Mouse (Mus musculus): ENCODE results near the gene Serpinb3a. TPM values are rescaled to one million over a fixed set of nuclear protein-coding genes. Genes with fewer than 3 reads are reported as not detected.
"Not testable (repeated sequence)": the region's sequence is repeated elsewhere in the genome, so short reads cannot be mapped to it uniquely, and the experiment has no call there.

Serpinb3a gene
- polyA plus RNA-seq (2015; fragmentation: Nextera tagmentation; extraction: Ambion mirVana), result 174 and 221 TPM in 2 replicates

DNA sequence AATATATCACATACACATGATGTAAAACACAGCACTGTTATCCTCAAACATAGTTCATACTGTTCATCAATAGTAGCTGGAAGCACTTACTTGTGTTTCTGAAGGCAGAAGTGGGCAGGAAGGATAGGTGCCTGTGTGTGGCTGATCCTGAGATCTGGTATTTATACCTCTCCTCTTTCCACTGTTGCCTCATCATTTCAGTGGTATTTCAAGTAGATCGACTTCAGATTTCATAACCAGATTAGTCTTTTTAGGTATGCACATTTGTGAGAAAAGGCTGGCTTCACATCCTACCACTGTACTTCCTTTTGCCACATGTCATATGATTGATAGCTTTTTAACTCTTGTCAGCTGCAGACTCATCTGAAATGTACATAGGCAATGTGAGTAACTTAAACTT lies at the start of gene Serpinb3a:
TSS of gene Serpinb3a (minus strand) at position 101 of the 400 bp plus-strand sequence.
- H3K4me3 ChIP-seq (ENCODE audit: low read depth, low read length), result no peak within 1 kb of the TSS
- no peak within 1 kb of the TSS for H3K9ac ChIP-seq (ENCODE audit: low read length)
- no peak within 1 kb of the TSS for H3K4me2 ChIP-seq (replicated peaks; ENCODE audit: low read depth)
- no peak within 1 kb of the TSS for H3K27ac ChIP-seq (replicated peaks)
- no peaks in the 10 kb centered on the region for H3K27me3 ChIP-seq (ENCODE audit: control insufficient read depth, insufficient read depth, low read length)
- no peaks in the 10 kb centered on the region for H3K4me1 ChIP-seq (replicated peaks; ENCODE audit: control insufficient read depth, insufficient read depth)
- TF ChIP-seq EP300 (optimal IDR thresholded peaks at IDR 0.05), result no peak
- no peak for ATAC-seq (ENCODE audit: low FRiP score, low TSS enrichment)
- H3K9me3 ChIP-seq (ENCODE audit: control insufficient read depth, low read length), result no peaks in the 10 kb centered on the region
- no peak for DNase-seq (ENCODE audit: low spot score)
- 71% methylated on average over 1 of the region's 1 CpGs for WGBS
- no peaks in the 10 kb centered on the region for H3K36me3 ChIP-seq (ENCODE audit: control insufficient read depth, insufficient read depth, low read length)

DNA sequence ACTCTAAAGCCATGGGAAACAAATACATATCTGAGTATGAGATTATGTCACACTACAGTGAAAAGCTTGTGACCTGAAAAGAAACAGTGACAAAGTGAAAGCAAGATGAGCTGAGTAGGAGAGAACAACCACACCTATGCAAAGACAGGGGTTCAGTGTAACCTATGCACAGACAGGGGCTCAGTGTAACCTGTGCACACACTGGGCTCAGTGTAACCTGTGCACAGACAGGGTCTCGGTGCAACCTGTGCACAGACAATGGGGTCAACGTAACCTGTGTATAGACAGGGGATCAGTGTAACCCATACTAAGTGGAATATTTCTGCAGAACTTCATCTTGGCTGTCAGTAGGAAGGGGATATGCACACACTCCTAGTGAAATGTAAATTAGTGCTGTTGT lies 46.3 kb upstream of the Serpinb3a start:
- ATAC-seq (ENCODE audit: low FRiP score, low TSS enrichment) (no peak), DNase-seq (ENCODE audit: low spot score) (no peak)
- no peaks in the 10 kb centered on the region for H3K9me3 ChIP-seq (ENCODE audit: control insufficient read depth, low read length)
- no peak overlapping the region for H3K4me2 ChIP-seq (replicated peaks; ENCODE audit: low read depth)
- 77% methylated on average over 2 of the region's 2 CpGs for WGBS
- no peaks in the 10 kb centered on the region for H3K4me1 ChIP-seq (replicated peaks; ENCODE audit: control insufficient read depth, insufficient read depth)
- no peak overlapping the region for H3K27ac ChIP-seq (replicated peaks)
- no peak overlapping the region for H3K4me3 ChIP-seq (ENCODE audit: low read depth, low read length)
- H3K9ac ChIP-seq (ENCODE audit: low read length), result no peak overlapping the region
- no peaks in the 10 kb centered on the region for H3K36me3 ChIP-seq (ENCODE audit: control insufficient read depth, insufficient read depth, low read length)
- H3K27me3 ChIP-seq (ENCODE audit: control insufficient read depth, insufficient read depth, low read length), result no peaks in the 10 kb centered on the region
- TF ChIP-seq EP300 (optimal IDR thresholded peaks at IDR 0.05), result no peak
- TF ChIP-seq CTCF (IDR thresholded peaks at IDR 0.05; ENCODE audit: low read depth), result no peak

DNA sequence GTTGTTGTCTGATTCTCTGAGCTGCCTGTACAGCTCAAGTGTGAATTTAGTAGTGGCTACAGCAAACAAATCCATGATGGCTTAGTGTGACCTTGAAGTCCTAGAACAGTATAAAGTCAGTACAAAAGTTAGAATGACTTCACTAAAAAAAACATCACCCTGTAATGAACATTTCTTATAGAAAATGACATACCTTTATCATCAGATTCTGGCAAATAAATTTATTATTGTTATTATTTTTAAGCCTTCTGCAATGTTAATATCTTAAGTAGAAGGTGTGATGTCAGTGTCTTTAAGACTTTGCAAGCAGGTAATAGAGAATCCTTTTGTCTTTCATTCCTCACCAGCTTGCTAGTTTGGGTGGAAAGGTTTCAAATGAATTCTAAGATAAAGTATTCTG lies 31.3 kb upstream of the Serpinb3a start, which contains the start of gene Serpinb3d:
TSS of gene Serpinb3d (minus strand) at position 101 of the 400 bp plus-strand sequence.
- H3K27ac ChIP-seq (replicated peaks), result no peak within 1 kb of the TSS
- no peak for TF ChIP-seq EP300 (optimal IDR thresholded peaks at IDR 0.05)
- no peak for TF ChIP-seq CTCF (IDR thresholded peaks at IDR 0.05; ENCODE audit: low read depth)
- no peak within 1 kb of the TSS for H3K4me2 ChIP-seq (replicated peaks; ENCODE audit: low read depth)
- no peak for ATAC-seq (ENCODE audit: low FRiP score, low TSS enrichment)
- no peaks in the 10 kb centered on the region for H3K9me3 ChIP-seq (ENCODE audit: control insufficient read depth, low read length)
- H3K4me1 ChIP-seq (replicated peaks; ENCODE audit: control insufficient read depth, insufficient read depth), result no peaks in the 10 kb centered on the region
- no peaks in the 10 kb centered on the region for H3K36me3 ChIP-seq (ENCODE audit: control insufficient read depth, insufficient read depth, low read length)
- no peak within 1 kb of the TSS for H3K4me3 ChIP-seq (ENCODE audit: low read depth, low read length)
- H3K9ac ChIP-seq (ENCODE audit: low read length), result no peak within 1 kb of the TSS
- DNase-seq (ENCODE audit: low spot score), result no peak
- no peaks in the 10 kb centered on the region for H3K27me3 ChIP-seq (ENCODE audit: control insufficient read depth, insufficient read depth, low read length)

DNA sequence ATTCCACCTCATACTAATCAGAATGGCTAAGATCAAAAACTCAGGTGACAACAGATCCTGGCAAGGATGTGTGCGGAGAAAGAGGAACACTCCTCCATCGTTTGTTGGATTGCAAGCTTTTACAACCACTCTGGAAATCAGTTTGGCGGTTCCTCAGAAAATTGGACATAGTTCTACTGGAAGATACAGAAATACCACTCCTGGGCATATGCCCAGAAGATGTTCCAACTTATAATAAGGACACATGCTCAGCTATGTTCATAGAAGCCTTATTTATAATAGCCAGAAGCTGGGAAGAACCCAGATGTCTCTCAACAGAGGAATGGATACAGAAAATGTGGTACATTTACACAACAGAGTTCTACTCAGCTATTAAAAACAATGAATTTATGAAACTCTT lies 17.9 kb downstream of the Serpinb3a start:
- DNase-seq (ENCODE audit: low spot score); H3K4me3 ChIP-seq (ENCODE audit: low read depth, low read length); H3K4me2 ChIP-seq (replicated peaks; ENCODE audit: low read depth); H3K9ac ChIP-seq (ENCODE audit: low read length); H3K4me1 ChIP-seq (replicated peaks; ENCODE audit: control insufficient read depth, insufficient read depth); H3K27ac ChIP-seq (replicated peaks); H3K36me3 ChIP-seq (ENCODE audit: control insufficient read depth, insufficient read depth, low read length); H3K27me3 ChIP-seq (ENCODE audit: control insufficient read depth, insufficient read depth, low read length); ATAC-seq (ENCODE audit: low FRiP score, low TSS enrichment); H3K9me3 ChIP-seq (ENCODE audit: control insufficient read depth, low read length): not testable (repeated sequence)
- WGBS, result 85% methylated on average over 3 of the region's 3 CpGs

DNA sequence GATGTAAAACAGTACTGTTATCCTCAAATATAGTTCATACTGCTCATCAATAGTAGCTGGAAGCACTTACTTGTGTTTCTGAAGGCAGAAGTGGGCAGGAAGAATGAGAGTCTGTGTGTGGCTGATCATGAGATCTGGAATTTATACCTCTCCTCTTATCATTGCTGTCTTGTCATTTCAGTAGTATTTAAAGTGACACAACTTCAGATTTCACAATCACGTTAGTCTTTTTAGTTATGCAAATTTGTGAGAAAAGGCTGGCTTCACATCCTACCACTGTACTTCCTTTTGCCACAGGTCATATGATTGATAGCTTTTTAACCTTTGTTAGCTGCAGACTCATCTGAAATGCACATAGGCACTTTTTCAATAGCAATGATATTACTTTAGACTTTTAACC lies 26.2 kb downstream of the Serpinb3a start:
- Histone ChIP-seq H3K36me3 (ENCODE audit: control insufficient read depth, insufficient read depth, low read length) (no peaks in the 10 kb centered on the region), H3K4me3 (ENCODE audit: low read depth, low read length) (no peak overlapping the region), H3K27ac (replicated peaks) (no peak overlapping the region), H3K9me3 (ENCODE audit: control insufficient read depth, low read length) (no peaks in the 10 kb centered on the region), H3K4me2 (replicated peaks; ENCODE audit: low read depth) (no peak overlapping the region), H3K4me1 (replicated peaks; ENCODE audit: control insufficient read depth, insufficient read depth) (no peaks in the 10 kb centered on the region), H3K9ac (ENCODE audit: low read length) (no peak overlapping the region), H3K27me3 (ENCODE audit: control insufficient read depth, insufficient read depth, low read length) (no peaks in the 10 kb centered on the region)
- DNase-seq (ENCODE audit: low spot score) (no peak), ATAC-seq (ENCODE audit: low FRiP score, low TSS enrichment) (no peak)
- TF ChIP-seq CTCF (IDR thresholded peaks at IDR 0.05; ENCODE audit: low read depth) (no peak), EP300 (optimal IDR thresholded peaks at IDR 0.05) (no peak)
- whole genome bisulfite sequencing, result 59% methylated on average over 1 of the region's 1 CpGs

DNA sequence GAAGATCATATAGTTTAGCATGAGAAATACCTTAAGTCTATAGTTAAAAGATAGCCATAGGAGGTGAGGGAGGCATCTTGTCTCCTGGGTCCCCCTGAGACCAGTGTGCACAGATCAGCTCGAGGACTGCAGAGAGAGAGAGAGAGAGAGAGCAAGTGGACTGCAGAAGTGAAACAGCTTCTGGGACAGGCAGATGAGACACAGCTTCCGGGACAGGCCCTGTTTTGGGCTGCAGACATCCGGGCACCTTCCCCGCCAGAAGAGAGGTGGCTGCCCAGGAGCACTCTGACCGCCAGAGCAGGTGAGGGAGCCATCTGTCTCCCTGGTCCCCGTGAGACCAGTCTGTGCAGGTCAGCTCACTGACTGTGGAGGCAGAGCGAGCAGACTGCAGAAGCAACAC lies 36.9 kb downstream of the Serpinb3a start:
- Histone ChIP-seq H3K9me3 (ENCODE audit: control insufficient read depth, low read length) (no peaks in the 10 kb centered on the region), H3K9ac (ENCODE audit: low read length) (no peak overlapping the region), H3K4me2 (replicated peaks; ENCODE audit: low read depth) (no peak overlapping the region), H3K4me1 (replicated peaks; ENCODE audit: control insufficient read depth, insufficient read depth) (no peaks in the 10 kb centered on the region), H3K27me3 (ENCODE audit: control insufficient read depth, insufficient read depth, low read length) (no peaks in the 10 kb centered on the region), H3K36me3 (ENCODE audit: control insufficient read depth, insufficient read depth, low read length) (no peaks in the 10 kb centered on the region), H3K4me3 (ENCODE audit: low read depth, low read length) (no peak overlapping the region), H3K27ac (replicated peaks) (no peak overlapping the region)
- DNase-seq (ENCODE audit: low spot score) (no peak), ATAC-seq (ENCODE audit: low FRiP score, low TSS enrichment) (no peak)
- WGBS, result 81% methylated on average over 7 of the region's 7 CpGs
- no peak for TF ChIP-seq CTCF (IDR thresholded peaks at IDR 0.05; ENCODE audit: low read depth)
- TF ChIP-seq EP300 (optimal IDR thresholded peaks at IDR 0.05), result no peak
